8 mouse cellular contexts compared by ENCODE assay signal in genomic region chr8:124020439-124021236, GRCm38 (mm10). TPM values are rescaled to one million over a fixed set of nuclear protein-coding genes. Genes with fewer than 3 reads are reported as not detected.
DNase-seq lines count a peak whose midpoint lies in the region; ATAC-seq and TF ChIP-seq lines count a peak whose summit lies in the region.

No protein-coding gene starts in this region.

- peak; percentile 51 to 58 for DNase-seq in adrenal gland, adult 18-20 months (ENCODE audit: low spot score in 2 of 2)
- no peak for DNase-seq in adrenal gland, postnatal 10 days
- peak; percentile 86 for DNase-seq in brain, embryonic 14.5 days (ENCODE audit: low read depth)
- DNase-seq in spleen, postnatal 36 days (ENCODE audit: low spot score in 2 of 2): peak; percentile 51 to 53

- TF ChIP-seq POLR2A in brain, embryonic 14.5 days (IDR thresholded peaks at IDR 0.05; ENCODE audit: borderline replicate concordance, extremely low read depth, insufficient read depth, insufficient read length, poor library complexity, severe bottlenecking): peak; percentile 52; the same call in 1 of the 2 replicates

- H3K4me1 ChIP-seq in forebrain, embryonic 13.5 days: peaks cover 40% of the 10 kb centered on the region
- H3K4me1 ChIP-seq in hindbrain, embryonic 15.5 days (replicated peaks): peaks cover 28% of the 10 kb centered on the region
- peaks cover 28% of the 10 kb centered on the region for H3K4me1 ChIP-seq in limb, embryonic 15.5 days
- H3K4me1 ChIP-seq in midbrain, embryonic 15.5 days: peaks cover 38% of the 10 kb centered on the region

- H3K27me3 ChIP-seq in forebrain, embryonic 13.5 days: no peaks in the 10 kb centered on the region
- no peaks in the 10 kb centered on the region for H3K27me3 ChIP-seq in hindbrain, embryonic 15.5 days
- no peaks in the 10 kb centered on the region for H3K27me3 ChIP-seq in limb, embryonic 15.5 days
- H3K27me3 ChIP-seq in midbrain, embryonic 15.5 days (replicated peaks): no peaks in the 10 kb centered on the region

- peaks cover 16% of the 10 kb centered on the region for H3K36me3 ChIP-seq in forebrain, embryonic 13.5 days (ENCODE audit: poor library complexity, severe bottlenecking)
- peaks cover 3% of the 10 kb centered on the region; the same call in 1 of the 2 replicates for H3K36me3 ChIP-seq in hindbrain, embryonic 15.5 days
- H3K36me3 ChIP-seq in limb, embryonic 15.5 days: peaks cover 15% of the 10 kb centered on the region
- peaks cover 2% of the 10 kb centered on the region for H3K36me3 ChIP-seq in midbrain, embryonic 15.5 days (replicated peaks)

- H3K27ac ChIP-seq in forebrain, embryonic 13.5 days: peak overlapping the region; percentile 87
- peak overlapping the region; percentile 93 for H3K27ac ChIP-seq in hindbrain, embryonic 15.5 days (replicated peaks)
- H3K27ac ChIP-seq in limb, embryonic 15.5 days: peak overlapping the region; percentile 89
- H3K27ac ChIP-seq in midbrain, embryonic 15.5 days: peak overlapping the region; percentile 93

- H3K4me2 ChIP-seq in forebrain, embryonic 13.5 days: peak overlapping the region; percentile 75
- H3K4me2 ChIP-seq in hindbrain, embryonic 15.5 days: peak overlapping the region; percentile 60
- H3K4me2 ChIP-seq in limb, embryonic 15.5 days: peak overlapping the region; percentile 59
- H3K4me2 ChIP-seq in midbrain, embryonic 15.5 days: peak overlapping the region; percentile 55

- no peaks in the 10 kb centered on the region for H3K9me3 ChIP-seq in forebrain, embryonic 13.5 days (replicated peaks)
- H3K9me3 ChIP-seq in hindbrain, embryonic 15.5 days: no peaks in the 10 kb centered on the region
- no peaks in the 10 kb centered on the region for H3K9me3 ChIP-seq in limb, embryonic 15.5 days
- H3K9me3 ChIP-seq in midbrain, embryonic 15.5 days: no peaks in the 10 kb centered on the region

- H3K4me3 ChIP-seq in forebrain, embryonic 13.5 days: peak overlapping the region; percentile 86
- H3K4me3 ChIP-seq in hindbrain, embryonic 15.5 days: peak overlapping the region; percentile 64
- peak overlapping the region; percentile 84 for H3K4me3 ChIP-seq in limb, embryonic 15.5 days
- H3K4me3 ChIP-seq in midbrain, embryonic 15.5 days: peak overlapping the region; percentile 62

- peak; percentile 83 for ATAC-seq in forebrain, embryonic 13.5 days
- ATAC-seq in hindbrain, embryonic 15.5 days (ENCODE audit: low FRiP score, low read depth): peak; percentile 88
- peak; percentile 85 for ATAC-seq in limb, embryonic 15.5 days (ENCODE audit: insufficient number of reproducible peaks, low FRiP score, low TSS enrichment, low read depth)
- ATAC-seq in midbrain, embryonic 15.5 days (replicated peaks): peak; percentile 89

- H3K9ac ChIP-seq in forebrain, embryonic 13.5 days: peak overlapping the region; percentile 81
- H3K9ac ChIP-seq in hindbrain, embryonic 15.5 days: peak overlapping the region; percentile 59
- peak overlapping the region; percentile 65 for H3K9ac ChIP-seq in limb, embryonic 15.5 days
- H3K9ac ChIP-seq in midbrain, embryonic 15.5 days: peak overlapping the region; percentile 74

- 2% methylated on average over 38 of the region's 87 CpGs for WGBS in forebrain, embryonic 13.5 days
- WGBS in hindbrain, embryonic 15.5 days: under 1% methylated on average over 51 of the region's 87 CpGs
- WGBS in limb, embryonic 15.5 days: 1% methylated on average over 41 of the region's 87 CpGs
- WGBS in midbrain, embryonic 15.5 days: 1% methylated on average over 67 of the region's 87 CpGs

- TF ChIP-seq CTCF in brain, embryonic 14.5 days (IDR thresholded peaks at IDR 0.05; ENCODE audit: borderline replicate concordance, extremely low read depth, insufficient read depth, insufficient read length): peak; percentile 3; the same call in 1 of the 2 replicates

RNA-seq across cellular contexts. Expression of gene Taf5l, which starts 0.6 kb away (rescaled TPM):
- total RNA-seq in adrenal gland, adult 18-20 months (2021): 10 to 100 TPM; 22.3 to 22.7 TPM
- 10 to 100 TPM; 26.5 to 26.8 TPM for total RNA-seq in adrenal gland, postnatal 10 days (2021)
- 27.9 and 34.1 TPM in 2 replicates for polyA plus RNA-seq in brain, embryonic 14.5 days (2012; rRNA removed)
- 27.5 and 30.9 TPM in 2 replicates for polyA plus RNA-seq in forebrain, embryonic 13.5 days (2015; fragmentation: Nextera tagmentation; extraction: Ambion mirVana)
- 24.3 and 24.5 TPM in 2 replicates for polyA plus RNA-seq in hindbrain, embryonic 15.5 days (2015; fragmentation: Nextera tagmentation; extraction: Ambion mirVana)
- polyA plus RNA-seq in limb, embryonic 15.5 days (2015; fragmentation: Nextera tagmentation; extraction: Ambion mirVana): 30.1 and 34.4 TPM in 2 replicates
- 24.6 and 25.9 TPM in 2 replicates for polyA plus RNA-seq in midbrain, embryonic 15.5 days (2015; fragmentation: Nextera tagmentation; extraction: Ambion mirVana)

RNA-seq across cellular contexts. Expression of gene Urb2, which starts 0.7 kb away (rescaled TPM):
- total RNA-seq in adrenal gland, adult 18-20 months (2021): 10 to 100 TPM; 12.3 to 14.7 TPM
- total RNA-seq in adrenal gland, postnatal 10 days (2021): 10 to 100 TPM; 10.5 to 12.3 TPM
- 8.3 and 9.6 TPM in 2 replicates for polyA plus RNA-seq in brain, embryonic 14.5 days (2012; rRNA removed)
- 3.2 and 3.5 TPM in 2 replicates for polyA plus RNA-seq in forebrain, embryonic 13.5 days (2015; fragmentation: Nextera tagmentation; extraction: Ambion mirVana)
- 3.1 and 3.5 TPM in 2 replicates for polyA plus RNA-seq in hindbrain, embryonic 15.5 days (2015; fragmentation: Nextera tagmentation; extraction: Ambion mirVana)
- 4.7 and 5.0 TPM in 2 replicates for polyA plus RNA-seq in limb, embryonic 15.5 days (2015; fragmentation: Nextera tagmentation; extraction: Ambion mirVana)
- polyA plus RNA-seq in midbrain, embryonic 15.5 days (2015; fragmentation: Nextera tagmentation; extraction: Ambion mirVana): 3.5 and 4.1 TPM in 2 replicates

RNA-seq across cellular contexts. Expression of gene Abcb10, which starts 37.7 kb away (rescaled TPM):
- 10 to 100 TPM; 12.8 to 16.8 TPM for total RNA-seq in adrenal gland, adult 18-20 months (2021)
- total RNA-seq in adrenal gland, postnatal 10 days (2021): 10 to 100 TPM; 18.9 to 25.4 TPM
- 16.0 and 19.5 TPM in 2 replicates for polyA plus RNA-seq in brain, embryonic 14.5 days (2012; rRNA removed)
- 8.5 and 9.1 TPM in 2 replicates for polyA plus RNA-seq in forebrain, embryonic 13.5 days (2015; fragmentation: Nextera tagmentation; extraction: Ambion mirVana)
- 14.9 and 15.2 TPM in 2 replicates for polyA plus RNA-seq in hindbrain, embryonic 15.5 days (2015; fragmentation: Nextera tagmentation; extraction: Ambion mirVana)
- polyA plus RNA-seq in limb, embryonic 15.5 days (2015; fragmentation: Nextera tagmentation; extraction: Ambion mirVana): 14.2 and 17.7 TPM in 2 replicates
- polyA plus RNA-seq in midbrain, embryonic 15.5 days (2015; fragmentation: Nextera tagmentation; extraction: Ambion mirVana): 15.6 and 16.8 TPM in 2 replicates
